Mouse (Mus musculus): ENCODE results near the gene Ube2g1. TPM values are rescaled to one million over a fixed set of nuclear protein-coding genes. Genes with fewer than 3 reads are reported as not detected.
"Not testable (repeated sequence)": the region's sequence is repeated elsewhere in the genome, so short reads cannot be mapped to it uniquely, and the experiment has no call there.

Ube2g1 gene
- polyA plus RNA-seq, 1 experiment from 2014 or later = 44.9 TPM

GRCm38 (mm10) chr11:72696368-72696971 is 89.4 kb downstream of the Ube2g1 start:
- no peak for ATAC-seq
- WGBS = 86% methylated on average over 2 of the region's 2 CpGs
- H3K27ac ChIP-seq (ENCODE audit: low read length) = no peak overlapping the region
- DNase-seq (ENCODE audit: low spot score) = no peak
- no peaks in the 10 kb centered on the region for H3K9me3 ChIP-seq (ENCODE audit: low read length)
- TF ChIP-seq CTCF (IDR thresholded peaks at IDR 0.05) = no peak
- no peak for TF ChIP-seq EP300 (IDR thresholded peaks at IDR 0.05)
- H3K9ac ChIP-seq (replicated peaks; ENCODE audit: low read depth) = no peak overlapping the region
- H3K27me3 ChIP-seq (replicated peaks; ENCODE audit: insufficient read depth, low read length) = no peaks in the 10 kb centered on the region
- no peak overlapping the region for H3K4me3 ChIP-seq (ENCODE audit: low read depth, low read length)
- H3K4me1 ChIP-seq (ENCODE audit: insufficient read depth, low read depth, low read length) = no peaks in the 10 kb centered on the region
- H3K36me3 ChIP-seq (ENCODE audit: insufficient read depth, low read length) = no peaks in the 10 kb centered on the region; the same call in 1 of the 2 replicates
- H3K4me2 ChIP-seq (replicated peaks; ENCODE audit: low read depth, low read length) = no peak overlapping the region

GRCm38 (mm10) chr11:72697323-72697722 is 90.2 kb downstream of the Ube2g1 start:
- no peak overlapping the region for H3K27ac ChIP-seq (ENCODE audit: low read length)
- ATAC-seq = no peak
- DNase-seq (ENCODE audit: low spot score) = peak; percentile 18
- no peak overlapping the region for H3K9ac ChIP-seq (replicated peaks; ENCODE audit: low read depth)
- H3K36me3 ChIP-seq (ENCODE audit: insufficient read depth, low read length) = no peaks in the 10 kb centered on the region; the same call in 1 of the 2 replicates
- no peaks in the 10 kb centered on the region for H3K27me3 ChIP-seq (replicated peaks; ENCODE audit: insufficient read depth, low read length)
- no peaks in the 10 kb centered on the region for H3K4me1 ChIP-seq (ENCODE audit: insufficient read depth, low read depth, low read length)
- no peaks in the 10 kb centered on the region for H3K9me3 ChIP-seq (ENCODE audit: low read length)
- TF ChIP-seq CTCF (IDR thresholded peaks at IDR 0.05) = no peak
- no peak for TF ChIP-seq EP300 (IDR thresholded peaks at IDR 0.05)
- no peak overlapping the region for H3K4me2 ChIP-seq (replicated peaks; ENCODE audit: low read depth, low read length)
- H3K4me3 ChIP-seq (ENCODE audit: low read depth, low read length) = no peak overlapping the region

DNA sequence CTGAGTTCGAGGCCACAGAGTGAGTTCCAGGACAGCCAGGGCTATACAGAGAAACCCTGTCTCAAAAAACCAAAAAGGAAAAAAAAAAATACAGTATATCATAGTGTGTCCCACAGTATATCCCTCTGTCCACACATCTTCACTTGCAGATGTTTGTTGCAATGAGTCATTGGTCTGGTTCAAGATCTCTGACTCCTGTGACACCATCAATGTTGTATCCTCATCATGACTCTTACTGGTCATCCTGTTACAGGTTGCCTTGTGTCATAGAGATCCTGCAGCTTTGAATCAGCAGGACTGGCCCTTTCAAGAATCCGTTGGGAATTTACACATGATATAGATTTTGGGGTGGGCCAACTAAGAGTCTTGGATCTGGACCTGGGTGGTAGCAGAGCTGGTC is 98.0 kb downstream of the Ube2g1 start:
- 91% methylated on average over 2 of the region's 2 CpGs for WGBS
- H3K27me3 ChIP-seq (replicated peaks; ENCODE audit: insufficient read depth, low read length); H3K36me3 ChIP-seq (ENCODE audit: insufficient read depth, low read length); H3K4me1 ChIP-seq (ENCODE audit: insufficient read depth, low read depth, low read length); H3K9ac ChIP-seq (replicated peaks; ENCODE audit: low read depth); DNase-seq (ENCODE audit: low spot score); ATAC-seq; H3K27ac ChIP-seq (ENCODE audit: low read length); H3K4me3 ChIP-seq (ENCODE audit: low read depth, low read length); H3K9me3 ChIP-seq (ENCODE audit: low read length); H3K4me2 ChIP-seq (replicated peaks; ENCODE audit: low read depth, low read length): not testable (repeated sequence)

DNA sequence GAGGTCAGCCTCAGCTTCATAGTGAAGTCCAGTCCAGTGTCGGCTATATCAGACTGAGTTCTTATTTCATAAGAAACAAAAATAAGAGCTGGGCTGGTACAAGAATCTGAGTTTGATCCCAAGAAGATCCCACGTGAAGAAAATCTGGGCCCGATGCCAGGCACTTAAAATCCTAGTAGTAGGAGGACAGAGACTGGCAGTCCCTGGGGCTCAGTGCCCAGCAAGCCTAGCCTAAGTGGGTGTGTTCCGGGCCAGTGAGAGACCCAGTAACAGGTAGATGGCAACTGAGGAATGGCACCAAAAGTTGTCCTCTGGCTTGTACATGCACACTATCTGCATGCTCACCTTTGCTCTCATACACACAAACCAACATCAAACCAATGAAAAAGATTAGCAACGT is 105.6 kb downstream of the Ube2g1 start:
- no peak for TF ChIP-seq CTCF (IDR thresholded peaks at IDR 0.05)
- no peak for TF ChIP-seq EP300 (IDR thresholded peaks at IDR 0.05)
- H3K4me2 ChIP-seq (replicated peaks; ENCODE audit: low read depth, low read length) = no peak overlapping the region
- H3K4me1 ChIP-seq (ENCODE audit: insufficient read depth, low read depth, low read length) = no peaks in the 10 kb centered on the region
- H3K9ac ChIP-seq (replicated peaks; ENCODE audit: low read depth) = no peak overlapping the region
- H3K9me3 ChIP-seq (ENCODE audit: low read length) = no peaks in the 10 kb centered on the region
- no peak overlapping the region for H3K27ac ChIP-seq (ENCODE audit: low read length)
- 77% methylated on average over 5 of the region's 5 CpGs for WGBS
- DNase-seq (ENCODE audit: low spot score) (no peak), ATAC-seq (no peak)
- no peaks in the 10 kb centered on the region for H3K27me3 ChIP-seq (replicated peaks; ENCODE audit: insufficient read depth, low read length)
- peaks cover 14% of the 10 kb centered on the region; the same call in 1 of the 2 replicates for H3K36me3 ChIP-seq (ENCODE audit: insufficient read depth, low read length)
- no peak overlapping the region for H3K4me3 ChIP-seq (ENCODE audit: low read depth, low read length)

DNA sequence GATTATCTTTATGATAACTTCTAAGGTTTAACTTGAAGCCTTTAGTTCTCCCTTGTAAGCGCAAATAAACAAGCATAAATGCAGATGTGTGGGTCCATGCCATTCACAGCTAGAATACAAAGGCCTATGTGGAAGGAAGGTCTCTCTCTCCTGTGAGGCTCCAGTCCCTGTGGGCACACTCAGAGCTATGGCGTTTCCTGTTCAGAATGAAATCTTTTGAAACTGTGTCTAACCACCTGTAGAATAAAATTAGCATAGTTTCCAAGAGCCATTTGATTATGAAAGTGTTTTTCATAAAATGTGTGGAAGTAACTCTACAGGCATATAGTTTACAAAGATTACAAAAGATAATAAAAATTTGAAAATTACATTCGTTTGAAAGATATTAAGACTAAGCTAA is 111.1 kb downstream of the Ube2g1 start:
- Histone ChIP-seq H3K4me3 (ENCODE audit: low read depth, low read length) (no peak overlapping the region), H3K4me2 (replicated peaks; ENCODE audit: low read depth, low read length) (no peak overlapping the region), H3K36me3 (ENCODE audit: insufficient read depth, low read length) (peaks cover 3% of the 10 kb centered on the region; the same call in 1 of the 2 replicates), H3K4me1 (ENCODE audit: insufficient read depth, low read depth, low read length) (no peaks in the 10 kb centered on the region), H3K27ac (ENCODE audit: low read length) (no peak overlapping the region), H3K9me3 (ENCODE audit: low read length) (no peaks in the 10 kb centered on the region), H3K9ac (replicated peaks; ENCODE audit: low read depth) (no peak overlapping the region), H3K27me3 (replicated peaks; ENCODE audit: insufficient read depth, low read length) (no peaks in the 10 kb centered on the region)
- no peak for DNase-seq (ENCODE audit: low spot score)
- WGBS = 87% methylated on average over 3 of the region's 3 CpGs
- no peak for ATAC-seq
- no peak for TF ChIP-seq CTCF (IDR thresholded peaks at IDR 0.05)
- no peak for TF ChIP-seq EP300 (IDR thresholded peaks at IDR 0.05)

- ATAC-seq (no peak), DNase-seq (ENCODE audit: low spot score) (no peak)
- no peak for TF ChIP-seq CTCF (IDR thresholded peaks at IDR 0.05)
- TF ChIP-seq EP300 (IDR thresholded peaks at IDR 0.05) = no peak
- H3K27me3 ChIP-seq (replicated peaks; ENCODE audit: insufficient read depth, low read length) = no peaks in the 10 kb centered on the region
- no peak overlapping the region for H3K27ac ChIP-seq (ENCODE audit: low read length)
- no peaks in the 10 kb centered on the region for H3K36me3 ChIP-seq (ENCODE audit: insufficient read depth, low read length)
- no peak overlapping the region for H3K4me2 ChIP-seq (replicated peaks; ENCODE audit: low read depth, low read length)
- H3K4me1 ChIP-seq (ENCODE audit: insufficient read depth, low read depth, low read length) = no peaks in the 10 kb centered on the region
- H3K9me3 ChIP-seq (ENCODE audit: low read length) = no peaks in the 10 kb centered on the region
- no peak overlapping the region for H3K9ac ChIP-seq (replicated peaks; ENCODE audit: low read depth)
- H3K4me3 ChIP-seq (ENCODE audit: low read depth, low read length) = no peak overlapping the region
- 63% methylated on average over 2 of the region's 2 CpGs for WGBS
These were observed 116.1 kb downstream of the Ube2g1 start for GRCm38 (mm10) chr11:72723165-72723564.

- no peak for TF ChIP-seq EP300 (IDR thresholded peaks at IDR 0.05)
- TF ChIP-seq CTCF (IDR thresholded peaks at IDR 0.05) = peak; percentile 71
- no peaks in the 10 kb centered on the region for H3K9me3 ChIP-seq (ENCODE audit: low read length)
- no peaks in the 10 kb centered on the region; the same call in 1 of the 2 replicates for H3K36me3 ChIP-seq (ENCODE audit: insufficient read depth, low read length)
- H3K9ac ChIP-seq (replicated peaks; ENCODE audit: low read depth) = no peak overlapping the region
- H3K4me1 ChIP-seq (ENCODE audit: insufficient read depth, low read depth, low read length) = no peaks in the 10 kb centered on the region
- no peak overlapping the region for H3K4me2 ChIP-seq (replicated peaks; ENCODE audit: low read depth, low read length)
- H3K27ac ChIP-seq (ENCODE audit: low read length) = no peak overlapping the region
- no peak overlapping the region for H3K4me3 ChIP-seq (ENCODE audit: low read depth, low read length)
- no peaks in the 10 kb centered on the region for H3K27me3 ChIP-seq (replicated peaks; ENCODE audit: insufficient read depth, low read length)
- peak; percentile 57 for DNase-seq (ENCODE audit: low spot score)
- no peak for ATAC-seq
These were observed 116.8 kb downstream of the Ube2g1 start for GRCm38 (mm10) chr11:72723871-72724270.
